Mouse (Mus musculus) megakaryocyte-erythroid progenitor cell, adult 5-6 weeks (primary cell): ENCODE data around the gene Apol8. TPM values are rescaled to one million over a fixed set of nuclear protein-coding genes. Genes with fewer than 3 reads are reported as not detected.
A peak's percentile ranks its signal among the peaks of the same experiment; 100 is the strongest.

Source experiments
- ATAC-seq: replicated peaks from 2 replicates; pipeline ENCODE4 v1.8.0; 2016; ENCODE audit warnings: mild to moderate bottlenecking, inconsistent platforms; ENCODE audit not compliant: severe bottlenecking, poor library complexity, low FRiP score, low TSS enrichment
- total RNA-seq, 2 experiments: library from RNA; stranded (forward) in 1 of 2; stranded (reverse) in 1 of 2; fragments of 200-1000, 215-1000 nt in 1 of 2; fragments of >200 nt in 1 of 2; fragmentation: Nextera tagmentation in 1 of 2; gene quantifications; 2 replicates each; pipeline ENCODE4 v1.2.3; 2014 to 2017

Apol8 gene
- 3.8 and 5.5 TPM in 2 replicates for total RNA-seq (2014; fragmentation: Nextera tagmentation)
- 1.4 and 1.6 TPM in 2 replicates for total RNA-seq (2017)

DNA sequence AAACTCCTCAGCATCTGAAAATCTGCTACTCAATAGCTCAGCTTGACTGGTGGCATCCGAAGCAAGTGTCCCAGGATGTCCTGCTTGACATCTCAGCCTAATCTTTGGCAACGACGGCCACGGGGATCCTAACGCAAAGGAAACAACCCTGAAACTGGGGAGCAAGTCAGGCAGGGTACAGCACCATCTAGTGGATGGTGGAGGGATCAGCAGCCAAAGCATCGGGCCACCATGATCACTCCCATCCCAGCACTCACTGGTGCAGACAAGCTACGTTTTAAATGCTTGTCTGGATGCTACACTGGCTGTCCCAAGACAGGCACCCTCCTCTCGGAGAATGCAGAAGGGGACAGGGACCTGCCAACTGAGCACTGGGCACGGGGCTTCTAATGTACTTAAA lies at the start of gene Apol8:
Gene Apol8 (minus strand): TSS at position 156 of the 400 bp plus-strand sequence.
- peak; percentile 73 for ATAC-seq

DNA sequence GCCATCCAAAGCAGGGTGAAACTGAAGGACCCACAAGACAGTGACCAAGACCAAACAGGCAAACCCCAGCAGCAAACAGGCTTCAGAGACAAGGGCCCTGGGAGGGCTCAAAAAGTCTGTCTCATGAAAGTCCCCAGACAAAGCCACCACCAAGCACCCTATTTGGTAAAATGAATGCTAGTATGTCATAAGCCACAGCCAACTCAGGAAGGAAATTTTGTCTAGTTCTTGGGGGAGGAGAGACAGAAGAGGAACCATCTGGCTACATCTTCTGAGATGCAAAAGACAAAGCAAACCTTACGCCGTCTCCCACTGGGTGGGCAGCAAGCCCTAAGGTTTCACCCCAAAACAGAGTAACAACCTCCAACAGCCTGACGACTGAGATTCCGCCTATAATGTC lies 48.9 kb upstream of the Apol8 start:
- ATAC-seq: no peak

- ATAC-seq: no peak
Observed at GRCm38 (mm10) chr15:77804949-77805348, 48.1 kb upstream of the Apol8 start.

- no peak for ATAC-seq
Observed at GRCm38 (mm10) chr15:77804460-77804859, 47.7 kb upstream of the Apol8 start.

- ATAC-seq: no peak
Observed at GRCm38 (mm10) chr15:77803747-77804146, 46.9 kb upstream of the Apol8 start.

GRCm38 (mm10) chr15:77802992-77803391 lies 46.2 kb upstream of the Apol8 start:
- no peak for ATAC-seq

- no peak; the same call in 1 of the 2 replicates for ATAC-seq
Observed at GRCm38 (mm10) chr15:77801188-77801587, 44.4 kb upstream of the Apol8 start.

DNA sequence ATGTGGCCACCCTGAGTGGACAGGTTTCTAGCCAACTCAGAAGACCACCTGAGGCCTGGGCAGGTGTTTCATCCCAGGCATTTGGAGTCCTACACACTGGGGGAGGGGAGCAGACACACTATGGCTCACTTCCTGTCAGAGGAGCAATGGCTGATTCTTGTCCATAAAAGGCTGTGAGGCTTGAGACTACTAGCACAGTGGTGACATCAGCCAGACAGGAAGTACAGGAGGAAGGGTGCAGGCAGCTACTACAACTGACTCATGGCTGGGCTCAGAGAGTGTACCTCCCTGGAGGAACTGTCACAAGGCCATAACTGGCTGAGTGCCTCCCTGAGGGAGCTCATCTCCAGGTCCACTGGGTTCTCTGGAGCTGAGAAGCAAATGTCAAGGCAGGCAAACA lies 43.7 kb upstream of the Apol8 start:
- ATAC-seq: no peak

- no peak for ATAC-seq
Observed at GRCm38 (mm10) chr15:77799491-77800474, 43.0 kb upstream of the Apol8 start.

DNA sequence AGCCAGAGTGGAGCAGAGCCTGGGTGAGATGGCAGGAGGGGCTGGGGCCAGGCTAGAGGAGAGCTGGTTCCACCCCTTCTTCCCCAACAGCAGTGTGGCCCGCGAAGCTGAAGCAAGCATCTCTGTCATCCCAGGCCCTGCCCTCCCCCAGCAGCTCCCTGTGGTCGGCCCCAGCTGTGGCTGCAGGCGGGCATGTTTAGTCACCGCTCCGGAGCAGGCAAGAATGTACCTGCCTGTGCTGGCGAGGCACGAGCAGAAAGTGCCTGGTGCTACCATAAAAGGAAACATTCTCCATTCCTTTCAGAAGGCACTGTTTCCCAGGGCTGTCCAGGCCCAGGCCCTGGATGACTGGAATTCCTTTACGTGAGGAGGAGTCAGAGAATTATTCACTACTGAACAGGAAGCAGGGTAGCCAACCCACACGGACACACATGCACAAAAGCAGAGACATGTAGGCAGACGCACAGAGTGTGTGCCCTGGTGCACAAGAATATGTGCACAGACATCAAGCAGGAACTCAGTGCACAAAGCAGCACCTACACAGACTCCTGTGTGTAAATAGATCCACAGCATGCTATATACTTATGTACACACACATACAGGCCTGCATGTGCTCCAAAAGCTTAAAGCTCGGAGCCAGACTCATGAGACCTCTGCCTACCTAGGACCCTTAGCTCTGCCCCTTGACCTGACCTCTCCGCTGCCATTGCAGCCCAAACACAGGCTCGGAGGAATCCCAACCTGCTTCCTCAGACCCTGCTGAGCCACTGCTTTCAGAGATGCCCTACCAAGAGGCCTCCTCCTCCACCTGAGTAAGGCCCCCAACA lies 42.1 kb upstream of the Apol8 start:
- ATAC-seq: peak; percentile 32; the same call in 1 of the 2 replicates

DNA sequence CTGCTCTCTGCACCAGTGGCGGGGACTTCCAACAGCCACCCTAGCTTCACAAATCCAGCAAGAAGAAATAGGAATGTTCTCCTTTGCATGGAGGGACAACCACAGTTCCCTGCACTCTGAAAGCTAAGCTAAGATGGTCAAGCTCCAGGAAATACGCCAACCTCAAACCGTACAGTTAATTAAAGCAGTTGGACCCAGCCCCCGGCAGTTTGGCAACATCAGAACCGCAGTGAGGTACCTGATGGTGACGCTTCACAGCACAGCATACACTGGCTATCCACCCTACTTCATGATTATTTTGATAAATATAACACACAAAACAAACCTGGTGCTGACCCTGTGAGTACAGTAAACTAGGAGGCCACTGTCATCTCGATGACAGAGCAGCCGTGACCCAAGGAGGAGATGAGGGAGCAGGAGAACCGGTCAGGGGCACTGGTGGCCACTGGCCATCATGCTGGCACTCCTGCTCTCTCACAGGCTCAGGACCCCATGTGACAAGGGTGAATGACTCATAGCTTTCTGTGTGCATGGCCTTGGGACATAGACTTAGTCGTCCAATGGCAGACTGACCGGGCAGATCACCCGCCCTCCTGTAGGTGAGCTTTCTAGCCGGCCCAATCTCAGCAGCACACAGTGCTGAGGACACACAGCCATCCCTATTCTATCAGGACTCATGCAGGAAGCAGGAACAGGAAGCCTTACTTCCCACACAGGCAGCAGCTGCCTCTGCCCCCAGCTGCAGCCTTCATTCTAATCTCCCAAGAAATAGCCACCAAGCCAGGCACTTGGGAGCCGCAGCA lies 41.0 kb upstream of the Apol8 start:
- ATAC-seq: no peak

GRCm38 (mm10) chr15:77796409-77797035 lies 39.7 kb upstream of the Apol8 start:
- ATAC-seq: no peak

- ATAC-seq: no peak
Observed at GRCm38 (mm10) chr15:77794908-77795356, 38.1 kb upstream of the Apol8 start.

- ATAC-seq: no peak
Observed at GRCm38 (mm10) chr15:77794138-77794907, 37.5 kb upstream of the Apol8 start.

DNA sequence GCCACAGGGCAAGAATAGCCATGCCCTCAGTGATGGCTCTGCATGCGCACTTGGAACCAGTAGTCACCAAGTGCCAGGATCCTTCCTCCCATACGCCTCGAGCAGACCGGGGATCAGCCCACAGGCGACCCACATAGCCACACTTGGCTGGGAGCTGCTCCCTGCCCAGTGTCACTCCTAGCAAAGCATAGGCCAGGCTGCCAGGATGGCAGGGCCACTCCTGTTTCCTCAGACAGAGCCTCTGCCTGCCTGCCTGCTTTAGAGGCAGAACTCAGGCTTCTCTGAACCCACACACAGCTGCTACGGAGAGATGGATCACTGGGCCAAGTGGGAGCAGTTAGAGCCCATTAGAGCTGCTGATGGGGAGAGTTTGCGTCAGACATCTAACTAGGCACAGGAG lies 36.8 kb upstream of the Apol8 start:
- ATAC-seq: no peak

DNA sequence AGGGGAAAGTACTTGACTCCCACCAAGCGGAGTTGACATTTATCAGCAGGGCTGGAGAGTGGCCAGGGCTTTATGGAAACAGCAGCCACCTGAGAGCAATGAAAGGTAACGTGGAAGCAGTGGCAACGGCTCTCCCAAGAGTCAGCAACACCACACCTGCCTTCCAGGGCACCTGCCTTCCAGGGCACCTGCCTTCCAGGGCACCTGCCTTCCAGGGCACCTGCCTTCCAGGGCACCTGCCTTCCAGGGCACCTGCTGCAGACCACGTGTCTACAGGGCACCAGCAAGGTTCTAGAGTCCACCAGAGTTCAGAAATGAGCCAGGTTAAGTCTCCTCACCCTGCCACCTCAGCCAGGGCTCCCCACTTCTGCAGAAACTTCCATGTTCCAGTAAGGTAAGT lies 36.3 kb upstream of the Apol8 start:
- ATAC-seq: no peak

DNA sequence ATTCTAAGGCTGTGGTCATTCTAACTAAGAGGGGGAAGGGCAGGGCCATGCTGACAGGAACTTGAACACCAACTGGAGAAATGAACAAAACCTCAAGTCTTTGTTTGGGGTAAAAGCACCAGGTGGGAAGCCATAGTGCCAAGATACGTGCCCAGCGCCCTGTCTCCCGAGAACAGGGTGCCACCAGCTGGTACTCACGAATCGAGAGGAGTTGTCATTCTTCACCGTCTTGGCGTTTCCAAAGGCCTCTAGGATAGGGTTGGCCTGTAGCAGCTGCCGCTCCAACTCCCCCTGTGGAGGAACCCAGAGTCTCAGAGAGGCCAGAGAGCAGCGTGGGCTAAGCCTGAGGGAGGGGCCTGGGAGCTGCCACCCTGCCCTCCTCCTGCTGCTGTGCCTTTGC lies 35.3 kb upstream of the Apol8 start:
- ATAC-seq: no peak
